Mouse (Mus musculus): ENCODE results near the gene Ncam1.

Gene Ncam1

DNA sequence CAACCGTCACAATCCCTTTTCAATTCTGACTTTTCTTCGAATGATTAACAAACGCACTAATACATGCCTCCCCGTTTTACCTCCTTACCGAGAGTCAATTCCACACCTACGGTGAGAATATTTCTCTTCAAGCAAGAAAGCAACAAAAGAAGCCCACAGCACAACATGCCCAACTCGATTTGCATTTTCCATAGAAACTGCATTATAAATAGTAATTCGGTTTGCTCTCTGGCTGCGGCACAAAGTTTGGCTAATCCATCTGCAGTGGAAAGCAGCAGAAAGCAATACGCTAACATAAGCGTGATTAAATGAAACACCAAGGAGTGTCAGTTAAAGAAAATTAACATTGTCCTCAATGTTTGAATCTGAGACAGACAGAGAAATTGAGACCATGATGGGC, 177.0 kb downstream of the Ncam1 start:
- DNase-seq (ENCODE audit: low spot score in 2 of 2), result peak in 1 of 2 experiments; percentile 72

DNA sequence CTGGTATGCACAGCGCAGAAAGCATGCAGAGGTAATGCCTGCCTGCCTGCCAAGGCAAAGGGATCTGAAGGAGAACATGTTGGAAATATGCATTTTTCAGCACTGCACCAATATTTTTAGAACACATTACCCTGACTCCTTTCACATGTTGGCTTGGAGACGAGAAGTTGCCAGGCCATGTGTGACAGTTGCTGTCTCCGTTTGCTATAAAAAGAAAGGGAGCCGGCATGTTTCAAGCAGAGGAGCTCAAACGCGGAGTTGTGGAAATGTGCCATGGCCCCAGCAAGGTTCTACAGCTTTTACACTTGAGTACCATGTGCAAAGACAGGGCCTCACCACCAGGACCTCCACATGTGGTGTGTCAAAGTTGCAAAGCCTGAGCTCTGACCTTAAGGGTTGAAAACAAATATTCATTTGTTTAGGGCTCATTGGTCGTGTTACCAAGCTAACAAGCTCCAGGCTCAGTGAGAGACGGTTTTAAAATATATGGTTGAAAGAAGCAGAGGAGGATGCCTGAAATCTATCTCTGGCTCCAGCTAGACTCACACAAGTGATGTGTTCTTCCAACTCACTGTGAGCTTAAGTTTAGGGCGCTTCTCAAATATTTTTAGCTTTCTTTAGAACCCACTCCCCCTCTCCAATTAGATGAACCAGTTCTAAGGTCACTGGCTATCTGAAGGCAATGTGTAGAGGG, 179.9 kb downstream of the Ncam1 start:
- DNase-seq (ENCODE audit: low spot score in 2 of 2), result peak in 1 of 2 experiments; percentile 79

DNA sequence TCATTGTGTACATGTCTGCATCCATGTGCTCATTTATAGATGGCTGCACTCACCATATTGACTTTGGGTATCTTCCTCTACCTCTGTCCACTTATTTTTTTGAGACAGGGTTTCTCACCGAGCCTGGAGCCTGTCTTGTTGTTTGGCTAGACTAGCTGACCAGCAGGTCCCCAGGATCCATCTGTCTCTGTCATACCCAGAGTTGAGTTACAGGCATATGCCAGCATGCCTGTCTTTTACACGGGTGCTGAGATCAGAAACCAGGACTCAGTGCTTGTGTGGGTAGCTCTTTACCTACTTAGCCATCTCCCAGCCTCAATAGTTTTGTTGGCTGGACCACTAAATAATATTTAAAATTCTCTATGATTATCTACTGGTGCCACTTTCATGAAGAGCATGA, 180.5 kb downstream of the Ncam1 start:
- DNase-seq (ENCODE audit: low spot score in 2 of 2), result no peak

DNA sequence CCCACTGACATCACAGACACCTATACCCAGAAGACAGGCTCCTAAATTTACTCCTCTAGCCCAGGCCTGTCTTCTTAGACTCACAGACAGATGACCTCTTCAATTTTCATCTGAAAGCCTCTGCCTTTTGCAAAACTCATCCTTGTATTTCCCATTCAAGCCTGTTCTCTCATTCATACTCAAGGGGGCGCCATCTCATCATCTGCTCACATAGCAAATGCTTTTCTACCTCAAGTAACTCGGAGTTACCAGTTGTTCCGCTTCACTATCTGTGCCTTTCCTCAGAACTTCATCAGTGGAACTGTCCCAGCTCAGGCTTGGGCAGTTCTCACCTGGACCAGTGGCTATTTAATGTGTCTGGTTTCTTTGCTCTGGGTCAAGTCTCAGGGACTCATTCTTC, 181.5 kb downstream of the Ncam1 start:
- DNase-seq (ENCODE audit: low spot score in 2 of 2), result peak in 1 of 2 experiments; percentile 71

DNA sequence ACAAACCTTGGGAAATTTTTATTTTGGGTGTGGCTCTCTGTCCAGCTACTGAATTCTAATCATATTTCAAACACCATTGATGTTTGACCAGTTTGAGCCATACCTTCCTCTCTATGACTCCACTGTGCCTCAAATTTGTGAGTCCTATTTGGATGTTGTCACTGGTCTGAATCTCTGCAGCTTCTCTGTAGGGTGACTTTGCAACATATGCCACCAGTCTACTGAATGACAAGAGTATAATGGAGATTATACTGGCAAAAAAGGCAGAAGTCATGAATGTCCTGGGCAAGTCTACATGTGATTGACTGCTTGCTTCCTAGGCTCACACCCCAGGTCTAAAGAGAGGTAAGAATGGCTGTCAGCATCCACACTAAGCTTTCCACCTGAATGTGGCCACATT, 186.3 kb downstream of the Ncam1 start:
- DNase-seq (ENCODE audit: low spot score in 2 of 2), result no peak

DNA sequence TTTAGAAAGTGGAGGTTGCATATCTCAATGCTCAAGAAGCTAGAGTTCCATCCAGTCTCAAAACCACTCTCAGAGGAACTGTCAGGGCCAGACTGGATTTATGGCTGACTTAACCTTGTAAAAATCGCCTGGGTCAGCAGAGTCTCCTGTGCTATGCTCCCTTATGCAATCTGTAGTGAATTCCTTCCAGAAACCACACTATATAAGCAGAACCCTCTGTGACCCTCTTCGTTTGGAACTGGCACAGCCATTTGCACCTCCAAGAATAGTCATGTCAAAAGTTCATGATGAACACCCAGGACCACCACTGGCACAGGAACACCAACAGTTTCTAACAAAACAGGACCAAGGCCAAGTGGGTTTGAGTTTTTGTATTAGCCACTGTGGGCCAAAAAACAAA, 190.5 kb downstream of the Ncam1 start:
- no peak for DNase-seq (ENCODE audit: low spot score in 2 of 2)

DNA sequence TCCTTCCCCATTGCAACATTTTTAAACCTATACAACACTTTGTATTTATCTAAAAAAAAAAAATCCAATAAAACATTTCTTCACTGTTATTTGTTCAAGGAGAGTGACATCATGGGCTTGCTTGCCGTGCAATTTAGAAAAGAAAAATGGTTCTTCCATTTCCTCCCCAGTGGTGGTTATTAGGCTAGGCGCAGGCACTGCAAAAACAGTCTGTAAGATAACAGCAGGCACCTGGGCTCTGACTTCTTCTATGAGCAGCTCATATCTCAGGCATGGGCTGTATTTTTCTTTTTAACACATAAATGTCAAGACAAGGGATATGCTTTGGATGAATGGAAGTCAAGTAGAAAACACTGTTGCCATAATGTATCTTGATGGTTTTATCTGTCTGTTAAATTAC, 192.0 kb downstream of the Ncam1 start:
- no peak for DNase-seq (ENCODE audit: low spot score in 2 of 2)

DNA sequence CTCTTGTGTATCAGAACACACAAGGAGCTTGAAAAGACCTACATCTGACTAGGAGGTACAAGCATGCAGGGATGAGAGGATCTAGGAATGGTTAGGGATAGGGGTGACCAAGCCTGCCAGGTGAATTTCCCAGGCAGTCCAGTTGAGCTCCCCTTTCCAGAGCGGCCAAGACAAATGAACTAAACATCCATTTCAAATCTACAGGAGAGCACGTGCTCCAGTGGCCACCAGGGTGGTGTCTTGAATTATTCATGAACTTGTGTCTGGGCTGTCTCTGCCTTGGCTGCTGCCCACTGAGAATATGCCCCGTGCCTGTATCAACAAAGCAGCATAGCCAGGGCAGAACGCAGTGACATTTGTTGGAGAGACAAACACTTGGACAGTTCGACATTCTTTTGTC, 192.4 kb downstream of the Ncam1 start:
- DNase-seq (ENCODE audit: low spot score in 2 of 2), result no peak

DNA sequence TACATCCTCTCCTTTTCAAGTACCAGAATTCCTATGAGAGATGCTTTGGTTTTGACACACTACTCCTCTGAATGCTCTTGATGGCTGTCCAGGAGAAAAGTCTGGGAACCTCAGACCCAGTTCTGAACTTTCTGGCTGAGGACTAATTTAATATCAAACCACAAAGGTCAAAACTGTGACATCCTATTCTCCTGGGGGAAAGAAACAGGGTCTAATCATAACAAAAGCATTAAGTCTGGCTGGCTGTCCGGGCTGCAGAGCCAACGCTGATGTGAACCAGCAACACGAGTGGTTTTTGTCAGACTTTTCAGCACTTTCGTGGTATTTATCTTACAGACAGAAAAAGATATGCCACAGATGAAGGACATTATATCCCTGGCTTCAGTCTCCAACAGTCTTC, 192.9 kb downstream of the Ncam1 start:
- DNase-seq (ENCODE audit: low spot score in 2 of 2), result no peak

DNA sequence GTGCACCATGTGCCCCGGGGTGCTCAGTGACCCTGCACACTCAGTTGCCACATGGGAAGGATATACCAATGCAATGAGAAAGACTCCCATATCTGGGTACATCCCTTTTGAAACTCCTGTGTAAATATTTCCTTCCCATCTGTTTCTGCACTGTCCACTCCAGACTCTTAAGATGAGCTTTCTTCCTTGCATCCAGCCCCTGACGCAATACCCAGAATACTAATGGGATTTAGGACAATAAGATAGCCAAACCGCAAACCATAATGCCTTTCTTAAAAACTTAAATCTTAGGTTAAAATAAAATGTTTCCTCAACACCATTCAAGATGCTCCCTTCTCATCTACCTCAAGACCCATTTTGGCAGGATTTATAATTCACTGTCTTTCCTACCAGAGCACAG, 193.4 kb downstream of the Ncam1 start:
- no peak for DNase-seq (ENCODE audit: low spot score in 2 of 2)

DNA sequence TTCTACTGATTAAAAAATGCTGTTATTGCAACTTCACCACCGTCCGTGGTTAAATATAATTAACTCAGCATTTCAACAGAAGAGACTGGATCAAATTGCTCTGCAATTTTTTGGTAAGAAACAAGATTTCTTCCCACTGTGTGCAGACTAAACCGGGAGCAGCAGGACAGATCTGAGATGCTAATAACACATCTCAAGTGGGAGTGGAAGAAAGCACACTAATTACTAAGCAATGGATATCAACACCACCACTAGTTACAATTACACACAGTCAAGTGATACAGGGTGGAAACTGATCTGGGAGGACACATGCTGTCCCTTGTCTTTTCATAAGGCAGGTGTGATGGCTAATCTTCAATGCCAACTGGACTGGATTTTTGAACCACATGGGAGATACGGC, 197.5 kb downstream of the Ncam1 start:
- DNase-seq (ENCODE audit: low spot score in 2 of 2), result no peak

DNA sequence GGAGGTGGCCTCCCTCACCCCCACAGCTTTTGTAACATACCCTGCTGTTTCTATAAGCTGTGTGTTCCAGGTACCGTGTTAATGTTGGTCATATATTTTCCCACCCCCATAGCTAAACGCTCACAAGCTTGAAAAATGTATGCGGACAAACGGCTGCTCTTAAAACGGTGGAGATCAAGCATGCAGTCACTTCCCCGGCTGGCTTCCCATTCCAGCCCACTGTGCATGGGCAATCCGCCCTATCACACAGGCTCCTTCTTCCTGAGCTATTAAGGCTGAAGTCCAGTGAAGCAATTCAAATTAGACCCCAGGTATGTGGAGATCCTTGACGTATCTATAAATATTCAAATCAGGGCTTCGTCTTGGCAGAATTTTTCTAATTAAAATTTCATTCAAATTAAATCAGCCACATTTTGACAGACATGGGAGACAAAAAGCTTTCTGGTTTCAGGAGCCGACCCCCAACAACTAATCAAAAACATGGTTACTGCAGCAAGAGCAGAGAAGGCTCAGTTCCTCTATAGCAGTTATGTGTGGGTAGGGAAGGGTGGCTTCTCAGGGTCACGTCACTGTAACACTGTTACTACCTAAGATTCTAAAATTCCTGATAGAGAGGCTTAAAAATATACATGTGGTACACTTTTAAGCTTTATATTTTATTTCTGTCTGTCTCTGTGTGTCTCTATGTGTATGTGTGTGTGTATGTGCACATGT, 202.9 kb downstream of the Ncam1 start:
- DNase-seq (ENCODE audit: low spot score in 2 of 2), result no peak

DNA sequence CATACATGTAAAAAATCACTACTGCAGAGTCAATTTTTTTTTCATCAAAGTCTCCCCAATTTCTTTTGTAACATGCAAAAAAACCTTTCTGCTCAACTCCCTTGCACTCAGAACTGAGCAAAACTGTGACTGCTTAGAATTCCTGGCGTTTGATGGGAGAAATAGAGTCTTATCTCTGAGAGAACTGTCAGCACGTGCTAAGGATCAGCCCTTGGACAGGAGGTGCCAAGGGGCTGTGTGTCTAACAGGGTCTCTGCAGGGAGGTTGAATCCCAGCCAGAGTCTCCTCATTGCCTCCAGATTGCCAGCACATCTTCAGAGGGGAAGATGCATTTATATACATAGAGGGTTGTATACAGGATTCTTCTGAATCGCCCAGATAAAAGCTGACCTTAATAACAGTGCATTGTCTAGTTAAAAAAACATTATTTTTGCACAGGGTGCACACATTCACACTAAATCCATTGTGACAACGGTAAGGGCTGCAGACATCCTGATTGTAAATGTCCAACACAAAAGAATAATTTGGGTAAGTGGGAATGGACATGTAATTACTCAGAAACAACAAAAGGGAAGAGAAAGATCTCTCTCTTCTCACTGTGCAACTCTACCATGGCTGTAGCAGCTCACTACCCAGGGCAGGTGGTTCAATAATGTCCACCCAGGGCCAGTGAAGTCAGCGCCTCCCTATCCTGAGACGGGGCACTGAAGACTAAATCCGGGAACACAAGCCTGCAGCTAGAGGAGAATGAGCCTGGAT, 203.7 kb downstream of the Ncam1 start:
- no peak for DNase-seq (ENCODE audit: low spot score in 2 of 2)

DNA sequence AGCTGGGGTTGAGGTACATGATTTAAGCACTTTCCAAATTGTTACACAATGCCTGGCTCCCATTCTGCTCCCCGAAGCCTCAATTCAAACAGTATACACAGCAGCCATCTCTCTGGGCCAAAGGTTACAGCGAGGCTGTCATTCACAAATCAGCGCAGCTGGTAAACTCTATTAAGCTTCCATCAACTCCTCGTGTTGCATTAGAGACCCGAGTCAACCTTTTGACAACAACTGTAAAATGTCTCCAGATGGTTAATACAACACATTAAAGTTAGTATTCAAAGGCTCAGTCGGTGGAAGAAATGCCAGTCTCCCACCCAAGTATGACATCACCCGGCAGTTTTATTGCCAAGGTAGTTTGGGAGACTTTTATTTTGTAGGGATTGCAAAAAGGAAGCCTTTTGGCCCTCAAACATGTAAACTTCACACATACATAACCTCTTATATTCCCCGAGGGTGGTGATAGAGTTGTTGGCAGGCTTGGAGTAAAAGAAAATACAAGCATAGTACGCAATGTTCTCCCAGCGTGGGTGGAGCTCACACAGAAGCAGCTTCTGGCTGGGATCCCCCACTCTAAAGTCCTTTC, 204.7 kb downstream of the Ncam1 start:
- DNase-seq (ENCODE audit: low spot score in 2 of 2), result peak in 1 of 2 experiments; percentile 42

DNA sequence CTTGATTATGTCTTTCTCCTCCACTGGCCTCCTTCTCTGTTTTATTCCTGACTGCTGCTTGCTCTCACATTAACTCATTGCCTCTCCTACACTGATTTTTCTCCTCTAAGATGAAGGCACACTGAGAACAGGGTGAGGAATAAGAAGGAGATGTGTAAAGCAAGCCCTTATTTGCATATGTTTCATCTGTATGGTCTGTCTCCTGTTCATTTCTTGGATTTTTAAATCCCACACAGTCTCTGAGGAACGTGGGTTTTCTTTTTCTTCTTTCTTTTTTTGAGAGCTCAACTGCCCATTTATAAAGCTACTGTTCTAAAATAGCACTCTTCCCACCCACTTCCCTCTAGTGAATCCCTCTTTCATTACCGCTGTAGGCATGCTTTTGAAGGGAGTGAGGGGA, 206.7 kb downstream of the Ncam1 start:
- peak in 1 of 2 experiments; percentile 14 for DNase-seq (ENCODE audit: low spot score in 2 of 2)

DNA sequence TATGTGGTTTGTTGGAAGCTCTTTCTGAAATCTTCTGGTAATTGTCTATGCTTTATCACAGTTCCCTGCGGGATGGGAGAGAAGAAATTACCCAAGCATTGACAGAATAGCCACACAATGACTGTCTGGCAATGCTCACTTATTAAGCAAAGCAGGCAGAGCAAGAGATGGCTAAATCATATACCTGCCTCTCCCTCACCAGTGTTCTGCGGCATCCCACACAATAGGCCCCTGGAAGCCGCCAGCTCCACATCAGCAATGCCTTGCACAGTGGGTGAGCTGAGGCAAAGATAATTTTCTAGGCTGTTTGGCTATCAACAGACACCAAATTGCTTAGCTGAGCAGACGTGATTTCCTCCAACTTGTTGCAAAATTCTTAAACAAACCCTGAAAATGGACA, 208.5 kb downstream of the Ncam1 start:
- DNase-seq (ENCODE audit: low spot score in 2 of 2), result no peak

DNA sequence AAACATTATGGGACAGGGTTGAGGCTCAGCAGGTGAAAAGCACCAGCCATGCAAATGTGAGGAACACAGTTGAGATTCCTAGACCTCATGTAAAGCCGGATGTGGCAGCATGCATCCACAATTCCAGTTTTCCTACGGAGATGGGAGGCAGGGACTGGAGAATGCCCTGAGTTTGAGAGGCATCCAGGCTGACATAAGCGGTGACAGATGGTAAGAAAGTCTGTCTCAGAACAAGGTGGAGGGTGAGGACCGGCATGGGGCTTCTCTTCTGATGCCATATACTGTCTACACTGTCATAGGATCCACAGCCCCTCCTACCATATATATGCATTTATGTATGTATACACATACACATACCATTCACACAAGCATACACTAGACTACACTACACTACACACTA, 221.6 kb downstream of the Ncam1 start:
- no peak for DNase-seq (ENCODE audit: low spot score in 2 of 2)

DNA sequence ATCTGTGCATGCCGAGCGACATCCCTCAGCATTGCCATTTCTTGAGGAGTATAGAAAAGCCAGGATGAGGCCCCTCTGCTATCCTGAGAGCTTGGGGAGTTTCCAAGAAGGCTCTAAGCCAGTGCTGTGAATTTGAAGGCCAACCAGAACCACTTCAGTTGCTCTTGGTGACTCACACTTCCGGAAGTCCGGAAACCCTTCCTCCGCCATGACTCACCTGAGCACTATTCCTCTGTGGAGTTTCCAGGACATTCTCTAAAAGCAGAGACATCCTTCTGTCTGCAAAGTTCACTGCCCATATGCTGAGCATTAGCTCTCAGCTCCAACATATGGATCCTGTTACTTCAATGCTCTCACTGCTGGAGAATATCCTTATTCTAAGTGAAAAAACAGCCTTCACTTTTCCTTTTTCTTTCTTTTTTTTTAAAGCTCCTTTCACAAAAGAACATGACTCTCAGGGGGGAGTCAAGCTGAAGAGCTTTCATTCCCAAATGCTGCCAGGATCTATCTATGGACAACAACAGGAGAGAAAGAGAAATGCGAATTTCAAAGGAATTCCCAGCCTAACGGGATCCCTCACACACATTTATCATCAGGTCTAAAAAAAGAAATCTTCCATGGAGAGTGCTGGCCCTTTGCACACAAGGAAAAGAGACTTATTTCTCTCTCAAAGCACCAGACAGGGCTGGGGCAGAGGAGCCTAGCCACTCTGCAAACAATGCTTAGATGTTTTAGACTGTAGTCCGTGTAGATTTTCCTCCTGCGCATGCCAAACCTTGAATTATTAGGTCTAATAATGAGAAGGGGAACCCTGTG, 226.8 kb downstream of the Ncam1 start:
- peak; percentile 51 for DNase-seq (ENCODE audit: low spot score in 2 of 2)

DNA sequence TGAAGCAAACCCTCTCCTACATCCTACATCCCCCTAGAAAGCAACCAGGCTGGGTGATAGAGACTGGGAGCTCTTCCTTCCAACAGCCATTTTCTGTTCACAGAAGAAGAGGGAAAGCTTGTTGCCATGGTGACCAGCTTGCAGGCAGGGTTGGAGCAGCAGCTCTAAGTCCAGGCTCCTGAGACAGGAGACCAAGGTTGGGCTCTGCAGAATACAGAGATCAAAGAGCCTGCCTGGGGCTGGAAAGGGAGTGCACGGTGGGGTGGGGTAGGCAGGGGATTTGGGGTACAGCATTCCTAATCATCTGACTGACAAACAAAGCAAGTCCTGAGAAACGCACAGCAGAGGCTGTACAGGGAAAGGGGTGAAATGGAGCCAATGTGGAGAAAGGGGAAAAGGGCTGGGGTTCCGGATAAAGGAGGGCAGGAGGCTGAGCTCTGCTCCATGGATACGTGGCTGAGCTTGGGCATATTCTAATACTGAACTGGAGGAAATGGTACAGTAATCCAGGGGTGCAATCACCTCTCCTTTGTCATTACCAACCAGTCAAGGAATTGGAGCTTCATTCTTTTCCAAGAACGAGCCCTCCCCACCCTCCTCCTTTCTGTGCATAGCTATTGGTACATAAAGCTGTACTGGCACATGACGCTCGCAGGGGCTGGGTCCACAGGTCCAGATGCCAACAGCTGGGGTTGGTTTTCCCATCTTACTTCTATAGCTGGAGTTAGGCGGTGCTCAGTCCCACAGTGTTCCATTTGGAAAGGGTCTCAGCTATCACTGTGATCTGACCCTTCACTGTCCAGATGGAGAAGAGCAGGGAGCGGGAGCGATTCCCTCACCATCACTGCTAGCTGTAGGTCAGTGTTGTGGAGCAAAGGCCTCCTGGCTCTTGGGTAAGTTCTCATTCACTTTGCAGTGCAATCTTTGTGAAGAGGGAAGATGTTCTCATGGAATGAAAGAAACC, 227.7 kb downstream of the Ncam1 start:
- DNase-seq (ENCODE audit: low spot score in 2 of 2), result peak; percentile 49 to 63

DNA sequence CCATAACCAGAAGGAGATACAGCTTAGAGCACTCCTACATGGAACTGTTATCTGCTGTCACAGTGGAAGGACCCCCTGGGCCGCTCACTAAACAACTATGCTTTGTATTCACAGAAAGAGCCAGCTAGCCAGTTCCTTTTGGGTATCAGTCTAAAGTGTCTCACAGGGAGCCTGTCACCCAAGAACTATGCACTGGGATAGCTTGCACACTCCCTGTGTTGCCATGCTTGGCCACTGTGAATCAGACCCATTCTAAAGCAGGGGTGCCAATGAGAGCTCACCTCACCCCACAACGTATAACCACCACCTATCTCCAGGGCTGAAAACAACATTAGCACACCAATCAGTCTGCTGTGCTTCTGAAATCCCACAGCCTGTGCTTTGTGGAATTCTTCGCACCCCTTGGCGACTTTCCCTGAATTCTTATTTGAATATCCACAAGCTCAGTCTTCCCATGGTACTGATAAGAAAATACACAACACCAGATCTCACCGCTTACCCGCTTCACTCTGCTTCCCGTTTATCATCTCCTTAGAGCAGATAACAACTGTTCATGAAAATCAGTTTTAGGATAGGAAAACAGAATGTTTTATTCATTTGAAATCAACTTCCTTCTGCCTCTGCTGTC, 228.6 kb downstream of the Ncam1 start:
- DNase-seq (ENCODE audit: low spot score in 2 of 2), result peak; percentile 22 to 32
